Comparison of ENCODE assay signal across 18 mouse cellular contexts in the genomic region with DNA sequence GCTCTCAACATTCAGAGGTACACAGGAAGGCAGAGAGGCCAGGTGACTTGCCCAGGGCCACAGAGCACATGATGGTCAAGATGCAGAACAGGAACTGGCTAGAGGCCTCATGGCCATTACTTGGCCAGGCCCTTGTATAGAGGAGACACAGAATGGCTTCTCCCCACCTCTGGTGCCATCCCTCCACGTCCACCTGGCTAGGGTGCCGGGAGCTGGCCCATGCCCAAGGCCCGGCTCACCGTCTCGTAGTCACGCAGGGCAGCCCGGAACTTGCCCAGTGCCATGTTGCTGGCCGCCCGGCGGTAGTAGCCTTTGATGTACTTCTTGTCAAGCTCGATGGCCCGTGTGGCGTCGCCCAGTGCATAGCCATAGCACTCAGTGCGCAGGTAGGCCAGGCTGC. TPM values are rescaled to one million over a fixed set of nuclear protein-coding genes. Genes with fewer than 3 reads are reported as not detected.
"Had no signal": no experiment of that assay in that cellular context is flagged by ENCODE, and none has a peak within 500 bp of the region (broad histone marks: within the 10 kb centered on the region; RNA-seq: fewer than 3 reads in every experiment).

No protein-coding gene starts in this region.

- H3K4me2 ChIP-seq: liver, embryonic 13.5 days; midbrain, embryonic 12.5 days; midbrain, embryonic 15.5 days; neural tube, embryonic 12.5 days; neural tube, embryonic 15.5 days; stomach, embryonic 15.5 days had no signal

- H3K9ac ChIP-seq: liver, embryonic 13.5 days; midbrain, embryonic 12.5 days; midbrain, embryonic 15.5 days; neural tube, embryonic 12.5 days; neural tube, embryonic 15.5 days; stomach, embryonic 15.5 days had no signal

- H3K27me3 ChIP-seq: liver, embryonic 13.5 days; midbrain, embryonic 12.5 days; midbrain, embryonic 15.5 days; neural tube, embryonic 12.5 days; neural tube, embryonic 15.5 days; stomach, embryonic 15.5 days had no signal

- DNase-seq: kidney, postnatal 14 days; layer of hippocampus, adult 9-11 months; liver, embryonic 13.5 days; lung, adult 2 months; lung, postnatal 14 days; lung, postnatal 4 days; right cerebral cortex, adult 18-20 months; right cerebral cortex, postnatal 25 days; spleen, adult 18-20 months; thymus, postnatal 25 days had no signal

- H3K27ac ChIP-seq: layer of hippocampus, adult 2 months; liver, embryonic 13.5 days; midbrain, embryonic 12.5 days; midbrain, embryonic 15.5 days; neural tube, embryonic 12.5 days; neural tube, embryonic 15.5 days; stomach, embryonic 15.5 days had no signal

- H3K4me3 ChIP-seq: layer of hippocampus, adult 2 months; liver, embryonic 13.5 days; midbrain, embryonic 12.5 days; midbrain, embryonic 15.5 days; neural tube, embryonic 12.5 days; neural tube, embryonic 15.5 days; stomach, embryonic 15.5 days had no signal

- H3K9me3 ChIP-seq: liver, embryonic 13.5 days; midbrain, embryonic 12.5 days; midbrain, embryonic 15.5 days; neural tube, embryonic 12.5 days; neural tube, embryonic 15.5 days; stomach, embryonic 15.5 days had no signal

- ATAC-seq: midbrain, embryonic 15.5 days had no signal

RNA-seq across cellular contexts. Expression of gene Gm42372, which starts 39.3 kb away (rescaled TPM):
- total RNA-seq: liver, adult 2 months had no signal
- polyA plus RNA-seq: liver, adult 2 months; urinary bladder, adult 2 months had no signal

RNA-seq across cellular contexts. Expression of gene Psg16, which starts 51.7 kb away (rescaled TPM):
- total RNA-seq: liver, adult 2 months had no signal
- polyA plus RNA-seq: liver, adult 2 months had no signal
